In genomic region chr14:56303506-56304025, GRCm38 (mm10) we compare ENCODE assay signal across 13 mouse cellular contexts. TPM values are rescaled to one million over a fixed set of nuclear protein-coding genes. Genes with fewer than 3 reads are reported as not detected.
DNase-seq lines count a peak whose midpoint lies in the region; ATAC-seq and TF ChIP-seq lines count a peak whose summit lies in the region.
"Had no signal": no experiment of that assay in that cellular context is flagged by ENCODE, and none has a peak within 500 bp of the region (broad histone marks: within the 10 kb centered on the region; RNA-seq: fewer than 3 reads in every experiment).

No protein-coding gene starts in this region.

- H3K4me2 ChIP-seq in heart, postnatal 0 days (ENCODE audit: low read depth, low read length): peak overlapping the region; percentile 18; the same call in 1 of the 2 replicates
- H3K4me2 ChIP-seq: midbrain, embryonic 13.5 days had no signal

- DNase-seq in heart, postnatal 0 days (ENCODE audit: low spot score): no peak
- no peak for DNase-seq in heart, embryonic 10.5 days (ENCODE audit: low spot score)
- DNase-seq in 416B (ENCODE audit: low read depth) (peak; percentile 77), adipocyte (ENCODE audit: low spot score) (no peak)
- DNase-seq in limb, embryonic 10.5 days (ENCODE audit: low spot score): peak; percentile 30
- DNase-seq in cerebellum, postnatal 4 days (ENCODE audit: low spot score in 2 of 2): no peak
- DNase-seq: gastrocnemius, postnatal 14 days had no signal

- TF ChIP-seq POLR2A in bone marrow, adult 2 months (IDR thresholded peaks at IDR 0.05; ENCODE audit: borderline replicate concordance, control insufficient read depth, low read depth, low read length): no peak

- no peak overlapping the region for H3K9ac ChIP-seq in heart, postnatal 0 days (replicated peaks; ENCODE audit: low read depth, low read length)
- H3K9ac ChIP-seq: forebrain, postnatal 0 days; midbrain, embryonic 13.5 days had no signal

- no peaks in the 10 kb centered on the region for H3K27me3 ChIP-seq in heart, postnatal 0 days (ENCODE audit: control insufficient read depth, insufficient read depth, low read length)
- no peaks in the 10 kb centered on the region for H3K27me3 ChIP-seq in heart, embryonic 10.5 days (ENCODE audit: insufficient read depth, poor library complexity, severe bottlenecking)
- no peaks in the 10 kb centered on the region for H3K27me3 ChIP-seq in limb, embryonic 10.5 days (ENCODE audit: low read depth, poor library complexity, severe bottlenecking)

- H3K36me3 ChIP-seq in heart, postnatal 0 days (replicated peaks; ENCODE audit: control insufficient read depth, insufficient read depth, low read length): no peaks in the 10 kb centered on the region
- H3K36me3 ChIP-seq in heart, embryonic 10.5 days: no peaks in the 10 kb centered on the region
- H3K36me3 ChIP-seq in limb, embryonic 10.5 days: no peaks in the 10 kb centered on the region
- H3K36me3 ChIP-seq: midbrain, embryonic 13.5 days had no signal

- H3K27ac ChIP-seq in heart, postnatal 0 days (ENCODE audit: low read depth): no peak overlapping the region
- no peak overlapping the region for H3K27ac ChIP-seq in heart, embryonic 10.5 days
- H3K27ac ChIP-seq in bone marrow, adult 2 months (ENCODE audit: control insufficient read depth, insufficient read depth, low read depth, low read length, poor library complexity): no peak overlapping the region
- H3K27ac ChIP-seq in limb, embryonic 10.5 days: 0 out of 2 replicates have a peak overlapping the region, but pooled peaks have one; percentile 1
- H3K27ac ChIP-seq: midbrain, embryonic 13.5 days had no signal

- no peaks in the 10 kb centered on the region for H3K4me1 ChIP-seq in heart, postnatal 0 days (ENCODE audit: control insufficient read depth, insufficient read depth)
- no peaks in the 10 kb centered on the region for H3K4me1 ChIP-seq in heart, embryonic 10.5 days
- H3K4me1 ChIP-seq in bone marrow, adult 2 months (ENCODE audit: control insufficient read depth, insufficient read depth, low read length): peaks cover 1% of the 10 kb centered on the region; the same call in 1 of the 2 replicates
- H3K4me1 ChIP-seq in limb, embryonic 10.5 days: peaks cover 6% of the 10 kb centered on the region
- H3K4me1 ChIP-seq: midbrain, embryonic 13.5 days had no signal

- no peaks in the 10 kb centered on the region for H3K9me3 ChIP-seq in heart, postnatal 0 days (replicated peaks; ENCODE audit: control insufficient read depth, low read length)
- no peaks in the 10 kb centered on the region for H3K9me3 ChIP-seq in heart, embryonic 10.5 days
- no peaks in the 10 kb centered on the region for H3K9me3 ChIP-seq in limb, embryonic 10.5 days (replicated peaks)
- H3K9me3 ChIP-seq: midbrain, embryonic 13.5 days had no signal

- TF ChIP-seq EP300 in heart, postnatal 0 days (IDR thresholded peaks at IDR 0.05; ENCODE audit: low read depth): no peak

- ATAC-seq in heart, postnatal 0 days (ENCODE audit: insufficient read depth, low read depth): no peak
- ATAC-seq: Patski had no signal

- no peak overlapping the region; the same call in 1 of the 2 replicates for H3K4me3 ChIP-seq in heart, postnatal 0 days (ENCODE audit: low read depth, low read length)
- no peak overlapping the region for H3K4me3 ChIP-seq in heart, embryonic 10.5 days
- peak overlapping the region; percentile 42 for H3K4me3 ChIP-seq in bone marrow, adult 2 months (replicated peaks; ENCODE audit: control insufficient read depth, low read depth, low read length)
- no peak overlapping the region for H3K4me3 ChIP-seq in limb, embryonic 10.5 days
- H3K4me3 ChIP-seq: midbrain, embryonic 13.5 days had no signal

- 48% methylated on average over 10 of the region's 10 CpGs for WGBS in heart, postnatal 0 days
- WGBS in heart, embryonic 10.5 days: 54% methylated on average over 10 of the region's 10 CpGs
- WGBS in bone marrow, adult 2 months: 21% methylated on average over 10 of the region's 10 CpGs
- 63% methylated on average over 10 of the region's 10 CpGs for WGBS in limb, embryonic 10.5 days

- no peak for TF ChIP-seq CTCF in heart, postnatal 0 days (IDR thresholded peaks at IDR 0.05; ENCODE audit: low read depth)
- TF ChIP-seq CTCF in bone marrow, adult 2 months (IDR thresholded peaks at IDR 0.05; ENCODE audit: control insufficient read depth, insufficient read depth, low read length): no peak

RNA-seq across cellular contexts. Expression of gene Gzmb, which starts 41.5 kb away (rescaled TPM):
- total RNA-seq in heart, postnatal 0 days (2014; rRNA removed; ENCODE audit: low replicate concordance): not detected in 2 replicates
- polyA plus RNA-seq in heart, postnatal 0 days (2015; fragmentation: Nextera tagmentation; extraction: Ambion mirVana): not detected in 2 replicates
- 0.09 TPM in 1 of 2 replicates, not detected in the other for polyA plus RNA-seq in heart, embryonic 10.5 days (2016; fragmentation: Nextera tagmentation; extraction: Ambion mirVana)
- not detected in 2 replicates for polyA plus RNA-seq in bone marrow, adult 2 months (2011; ENCODE audit: insufficient read depth, insufficient read length, low replicate concordance, missing spikeins)
- not detected in 2 replicates for polyA plus RNA-seq in limb, embryonic 10.5 days (2016; fragmentation: Nextera tagmentation; extraction: Ambion mirVana)
- total RNA-seq: forebrain, postnatal 0 days; gastrocnemius, postnatal 14 days; layer of hippocampus, postnatal 25 days had no signal
- polyA plus RNA-seq: forebrain, postnatal 0 days; midbrain, embryonic 13.5 days; neural tube, embryonic 11.5 days had no signal

Comparison
In these comparisons a context has a peak if more than half of its experiments do, and no peak if none do; other contexts are left out.
1. DNase-seq: peak in 416B (single experiment) and limb, embryonic 10.5 days (single experiment); none in heart, postnatal 0 days (single experiment), heart, embryonic 10.5 days (single experiment), adipocyte (single experiment) and cerebellum, postnatal 4 days (0 of 2).